Mouse (Mus musculus) E14TG2a.4 (cell line): ENCODE measurements around the gene Luzp4.
"Not testable (repeated sequence)": the region's sequence is repeated elsewhere in the genome, so short reads cannot be mapped to it uniquely, and the experiment has no call there.

ENCODE experiments used
- H3K27me3 ChIP-seq: 2 replicates; pipeline ENCODE4 v1.6.1; 2014; ENCODE audit warnings: low read length, control low read depth; ENCODE audit not compliant: insufficient read depth
- H3K36me3 ChIP-seq: 2 replicates; pipeline ENCODE4 v1.6.1; 2014; ENCODE audit warnings: low read length, control low read depth; ENCODE audit not compliant: insufficient read depth
- H3K4me1 ChIP-seq: replicated peaks from 2 replicates; pipeline ENCODE4 v1.6.1; 2014; ENCODE audit warnings: low read depth, low read length, control low read depth
- H3K4me3 ChIP-seq: replicated peaks from 2 replicates; pipeline ENCODE4 v1.5.1; 2014; ENCODE audit warnings: mild to moderate bottlenecking, low read length
- H3K9me3 ChIP-seq: 2 replicates; pipeline ENCODE4 v1.6.1; 2014; ENCODE audit warnings: low read length, control low read depth

Gene Luzp4

GRCm38 (mm10) chrX:148857340-148857739 is at the start of gene Luzp4:
Gene Luzp4, plus strand, starts transcription at chrX:148857640.
- H3K4me3 ChIP-seq = not testable (repeated sequence)

GRCm38 (mm10) chrX:148841801-148842200 is 15.6 kb upstream of the Luzp4 start:
- not testable (repeated sequence) for H3K36me3 ChIP-seq, H3K4me3 ChIP-seq, H3K4me1 ChIP-seq, H3K27me3 ChIP-seq, H3K9me3 ChIP-seq

More at GRCm38 (mm10) chrX:148857340-148857739, at the start of gene Luzp4:
- not testable (repeated sequence) for H3K36me3 ChIP-seq, H3K27me3 ChIP-seq, H3K9me3 ChIP-seq, H3K4me1 ChIP-seq
